Mouse (Mus musculus) forebrain, embryonic 16.5 days (tissue): ENCODE measurements around the gene Fcgr1. TPM values are rescaled to one million over a fixed set of nuclear protein-coding genes. Genes with fewer than 3 reads are reported as not detected.
"Not testable (repeated sequence)": the region's sequence is repeated elsewhere in the genome, so short reads cannot be mapped to it uniquely, and the experiment has no call there.

ENCODE experiments used
- ATAC-seq: fragments of 200-750 bp; cut with Nextera tagmentation; 2 replicates; pipeline ENCODE4 v1.8.0; 2017; ENCODE audit warnings: mild to moderate bottlenecking, moderate library complexity
- H3K27ac ChIP-seq: fragments of 300-500 bp; sonication (generic); 2 replicates; pipeline ENCODE4 v1.5.1; 2014; ENCODE audit warnings: low read length, control low read depth
- H3K27me3 ChIP-seq: fragments of 300-500 bp; sonication (generic); replicated peaks from 2 replicates; pipeline ENCODE4 v1.6.1; 2014; ENCODE audit warnings: low read length; ENCODE audit not compliant: control insufficient read depth, insufficient read depth
- H3K36me3 ChIP-seq: fragments of 300-500 bp; sonication (generic); 2 replicates; pipeline ENCODE4 v1.6.1; 2014; ENCODE audit not compliant: control insufficient read depth, insufficient read depth
- H3K4me1 ChIP-seq: fragments of 300-500 bp; sonication (generic); replicated peaks from 2 replicates; pipeline ENCODE4 v1.6.1; 2014; ENCODE audit warnings: low read length; ENCODE audit not compliant: control insufficient read depth, insufficient read depth
- H3K4me2 ChIP-seq: fragments of 300-500 bp; sonication (generic); 2 replicates; pipeline ENCODE4 v1.6.1; 2014; ENCODE audit warnings: mild to moderate bottlenecking, low read length, control low read depth
- H3K4me3 ChIP-seq: fragments of 300-500 bp; sonication (generic); replicated peaks from 2 replicates; pipeline ENCODE4 v1.5.1; 2014; ENCODE audit warnings: mild to moderate bottlenecking, low read length, control low read depth
- H3K9ac ChIP-seq: fragments of 300-500 bp; sonication (generic); replicated peaks from 2 replicates; pipeline ENCODE4 v1.6.1; 2014; ENCODE audit warnings: low read depth, low read length, control low read depth
- H3K9me3 ChIP-seq: fragments of 300-500 bp; sonication (generic); 2 replicates; pipeline ENCODE4 v1.6.1; 2016; ENCODE audit warnings: low read length; ENCODE audit not compliant: control insufficient read depth
- WGBS: fragments of 180-500 bp; shearing (Covaris S2); extraction: QIAGEN DNeasy Blood & Tissue Kit; methylation state at CpG from one replicate; pipeline ENCODE4 v1.1.7; 2014; 5-methylcytosine and 5-hydroxymethylcytosine counted together
- polyA plus RNA-seq: library from polyadenylated mRNA; unstranded; fragments of >200 nt; fragmentation: Nextera tagmentation; extraction: Ambion mirVana; gene quantifications from 2 replicates; pipeline ENCODE4 v1.2.1, GENCODE M21; 2015

Fcgr1 gene
- polyA plus RNA-seq, 1 experiment from 2014 or later = 0.92 TPM

- 0% methylated on average over 11 of the region's 44 CpGs for WGBS
- H3K27ac ChIP-seq = peak overlapping the region; percentile 99
- peak; percentile 18 for ATAC-seq
These were observed 24.9 kb downstream of the Fcgr1 start for GRCm38 (mm10) chr3:96268776-96269378.

DNA sequence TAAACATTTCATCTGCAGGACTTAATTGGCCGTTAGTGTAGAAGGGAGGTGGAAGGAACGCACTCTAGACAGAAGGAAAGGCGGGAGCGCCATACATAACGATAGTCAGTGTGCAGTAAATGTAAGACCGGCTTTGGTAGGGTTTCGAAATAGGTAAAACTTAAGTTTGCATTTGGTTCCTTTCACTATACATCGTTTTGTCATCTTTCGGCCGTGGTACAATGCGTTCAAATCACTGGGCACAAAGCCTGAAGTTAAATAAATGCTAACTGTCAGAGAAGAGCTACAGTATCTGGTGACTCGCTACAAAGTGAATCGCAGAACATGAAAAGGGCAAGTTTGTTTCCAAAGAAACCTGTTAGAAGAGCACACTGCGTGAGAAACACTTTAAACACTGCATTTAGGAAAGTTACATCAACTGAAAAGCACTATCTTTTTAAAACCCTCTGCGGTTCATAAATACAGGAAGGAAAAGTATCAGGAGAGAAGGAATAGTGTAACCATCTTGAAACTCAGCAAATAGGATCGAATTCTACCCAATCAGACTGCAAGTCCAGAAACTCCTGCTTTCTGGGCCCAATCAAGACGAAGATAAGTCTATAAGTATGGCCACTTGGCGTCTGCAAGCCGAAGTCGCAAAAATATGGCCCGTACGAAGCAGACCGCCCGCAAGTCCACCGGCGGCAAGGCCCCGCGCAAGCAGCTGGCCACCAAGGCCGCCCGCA lies 25.6 kb downstream of the Fcgr1 start, which contains the start of gene Hist2h3b:
Gene Hist2h3b, plus strand, starts transcription at position 604 of the 725 bp plus-strand sequence.
- peak within 1 kb of the TSS; percentile 61 for H3K4me3 ChIP-seq
- H3K27ac ChIP-seq = peak within 1 kb of the TSS; percentile 99
- ATAC-seq = peak; percentile 63
- H3K36me3 ChIP-seq = no peaks in the 10 kb centered on the region
- H3K4me2 ChIP-seq = peak within 1 kb of the TSS; percentile 88
- no peaks in the 10 kb centered on the region for H3K27me3 ChIP-seq
- 12% methylated on average over 30 of the region's 30 CpGs for WGBS
- H3K9ac ChIP-seq = peak within 1 kb of the TSS; percentile 60
- H3K9me3 ChIP-seq = no peaks in the 10 kb centered on the region
- H3K4me1 ChIP-seq = peaks cover 20% of the 10 kb centered on the region

More at GRCm38 (mm10) chr3:96268776-96269378, 24.9 kb downstream of the Fcgr1 start:
- H3K27me3 ChIP-seq, H3K36me3 ChIP-seq, H3K9me3 ChIP-seq: not testable (repeated sequence)
- Histone ChIP-seq H3K4me3 (peak overlapping the region; percentile 61), H3K4me2 (peak overlapping the region; percentile 75), H3K9ac (peak overlapping the region; percentile 60), H3K4me1 (peaks cover 18% of the 10 kb centered on the region)

GRCm38 (mm10) chr3:96267541-96267940 lies 26.2 kb downstream of the Fcgr1 start:
- Histone ChIP-seq H3K4me3 (no peak overlapping the region), H3K4me2 (no peak overlapping the region; the same call in 1 of the 2 replicates), H3K27ac (peak overlapping the region; percentile 82), H3K36me3 (no peaks in the 10 kb centered on the region), H3K9me3 (no peaks in the 10 kb centered on the region), H3K27me3 (no peaks in the 10 kb centered on the region), H3K4me1 (peaks cover 20% of the 10 kb centered on the region), H3K9ac (no peak overlapping the region)
- no peak for ATAC-seq
- 68% methylated on average over 4 of the region's 4 CpGs for WGBS

- WGBS = 93% methylated on average over 8 of the region's 8 CpGs
- peaks cover 27% of the 10 kb centered on the region for H3K4me1 ChIP-seq
- ATAC-seq = no peak
- H3K27me3 ChIP-seq = no peaks in the 10 kb centered on the region
- no peak overlapping the region for H3K9ac ChIP-seq
- no peak overlapping the region for H3K4me3 ChIP-seq
- no peak overlapping the region for H3K4me2 ChIP-seq
- H3K36me3 ChIP-seq = no peaks in the 10 kb centered on the region
- no peak overlapping the region for H3K27ac ChIP-seq
- no peaks in the 10 kb centered on the region for H3K9me3 ChIP-seq
These were observed 27.5 kb downstream of the Fcgr1 start for GRCm38 (mm10) chr3:96266132-96266710.

GRCm38 (mm10) chr3:96264404-96264949 lies 29.3 kb downstream of the Fcgr1 start:
- Histone ChIP-seq H3K9ac (no peak overlapping the region), H3K4me1 (peaks cover 27% of the 10 kb centered on the region), H3K4me3 (no peak overlapping the region; the same call in 1 of the 2 replicates), H3K27me3 (no peaks in the 10 kb centered on the region), H3K9me3 (no peaks in the 10 kb centered on the region), H3K4me2 (peak overlapping the region; percentile 85), H3K36me3 (no peaks in the 10 kb centered on the region), H3K27ac (peak overlapping the region; percentile 98)
- 61% methylated on average over 7 of the region's 7 CpGs for WGBS
- no peak for ATAC-seq

DNA sequence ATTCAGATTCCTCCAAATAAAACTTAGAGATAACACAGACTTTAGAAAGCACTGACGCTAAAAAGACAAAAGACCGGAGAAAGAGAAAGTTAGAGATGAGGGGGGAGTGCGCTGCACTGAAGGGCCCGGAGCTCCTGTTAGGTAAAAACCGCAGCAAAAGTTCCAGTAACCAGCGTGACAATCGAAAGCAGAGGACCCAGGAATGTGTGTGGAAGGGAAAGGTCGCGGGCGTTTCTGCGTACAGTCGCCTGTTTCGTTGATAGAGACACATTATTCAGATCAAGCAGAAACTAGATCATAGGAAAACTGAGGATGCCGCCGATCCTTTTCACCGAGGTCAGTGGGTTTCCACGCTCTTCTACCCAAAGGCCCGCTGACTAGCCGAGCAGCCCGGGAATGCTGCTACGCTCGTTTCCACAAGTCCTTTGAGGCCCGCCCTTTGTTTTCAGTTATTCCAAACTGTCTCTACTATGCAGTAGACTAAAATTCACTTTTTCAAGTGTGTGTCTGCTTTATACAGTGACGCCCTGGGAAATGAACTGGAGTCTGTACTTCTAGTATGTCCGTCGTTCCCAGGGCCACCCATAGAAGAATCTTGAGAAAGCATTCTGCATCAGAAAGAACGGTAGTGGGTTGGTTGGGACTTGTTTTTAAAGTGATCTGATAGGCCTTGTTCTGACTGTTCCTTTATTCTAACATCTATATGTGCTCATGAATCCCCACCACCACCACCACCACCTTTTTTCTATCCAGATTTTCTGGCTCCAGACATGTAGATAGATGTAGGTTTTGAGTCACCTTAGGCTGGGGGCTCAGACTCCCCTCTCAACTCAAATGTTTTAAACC lies 30.0 kb downstream of the Fcgr1 start:
- Histone ChIP-seq H3K27ac (peak overlapping the region; percentile 98), H3K9me3 (no peaks in the 10 kb centered on the region), H3K9ac (peak overlapping the region; percentile 58), H3K4me3 (peak overlapping the region; percentile 69), H3K27me3 (no peaks in the 10 kb centered on the region), H3K4me2 (peak overlapping the region; percentile 85), H3K4me1 (peaks cover 24% of the 10 kb centered on the region), H3K36me3 (no peaks in the 10 kb centered on the region)
- ATAC-seq = peak; percentile 26; the same call in 1 of the 2 replicates
- 4% methylated on average over 27 of the region's 27 CpGs for WGBS

DNA sequence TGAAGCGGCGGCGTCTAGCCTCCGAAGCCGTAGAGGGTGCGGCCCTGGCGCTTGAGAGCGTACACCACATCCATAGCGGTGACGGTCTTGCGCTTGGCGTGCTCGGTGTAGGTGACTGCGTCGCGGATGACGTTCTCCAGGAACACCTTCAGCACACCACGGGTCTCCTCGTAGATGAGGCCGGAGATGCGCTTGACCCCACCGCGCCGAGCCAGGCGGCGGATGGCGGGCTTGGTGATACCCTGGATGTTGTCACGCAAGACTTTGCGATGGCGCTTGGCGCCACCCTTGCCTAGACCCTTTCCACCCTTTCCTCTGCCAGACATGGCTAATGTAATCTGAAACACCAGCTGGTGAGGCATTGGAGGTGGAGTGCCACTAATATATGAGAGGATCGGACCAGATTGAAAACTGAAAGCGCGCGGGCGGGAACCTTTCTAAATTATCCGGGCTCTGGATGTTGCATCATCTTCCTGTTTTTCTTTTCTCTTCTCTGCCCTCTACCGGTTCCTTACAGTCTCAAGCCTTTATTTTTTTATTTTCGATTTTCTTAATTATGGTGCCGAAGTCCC lies 30.7 kb downstream of the Fcgr1 start, which contains the start of gene Hist2h4:
Gene Hist2h4, minus strand, starts transcription at position 333 of the 572 bp plus-strand sequence.
- Histone ChIP-seq H3K4me1 (peaks cover 22% of the 10 kb centered on the region), H3K9me3 (no peaks in the 10 kb centered on the region), H3K27ac (peak within 1 kb of the TSS; percentile 98), H3K9ac (peak within 1 kb of the TSS; percentile 83), H3K36me3 (no peaks in the 10 kb centered on the region), H3K4me2 (peak within 1 kb of the TSS; percentile 85), H3K27me3 (no peaks in the 10 kb centered on the region), H3K4me3 (peak within 1 kb of the TSS; percentile 69)
- WGBS = 0% methylated on average over 40 of the region's 40 CpGs
- peak; percentile 91 for ATAC-seq

GRCm38 (mm10) chr3:96262216-96262875 lies 31.4 kb downstream of the Fcgr1 start:
- Histone ChIP-seq H3K9ac (peak overlapping the region; percentile 83), H3K4me2 (peak overlapping the region; percentile 85), H3K4me1 (peaks cover 17% of the 10 kb centered on the region), H3K27me3 (no peaks in the 10 kb centered on the region), H3K36me3 (no peaks in the 10 kb centered on the region), H3K27ac (peak overlapping the region; percentile 98), H3K4me3 (peak overlapping the region; percentile 69), H3K9me3 (no peaks in the 10 kb centered on the region)
- ATAC-seq = peak; percentile 71
- under 1% methylated on average over 19 of the region's 19 CpGs for WGBS
